Mouse (Mus musculus): ENCODE measurements around the gene Hoxa6.
A peak's percentile ranks its signal among the peaks of the same experiment; 100 is the strongest.

Hoxa6 gene

GRCm38 (mm10) chr6:52213119-52213986 lies 4.8 kb upstream of the Hoxa6 start, which contains the start of the genes Hoxa3 and Gm28308:
Gene Hoxa3, minus strand, starts transcription at chr6:52213336.
Gene Gm28308, minus strand, starts transcription at chr6:52213339.
- DNase-seq: peak; percentile 87 to 88

- peak; percentile 72 to 78 for DNase-seq
Observed at GRCm38 (mm10) chr6:52212556-52213118, 4.1 kb upstream of the Hoxa6 start.

- DNase-seq: peak; percentile 31 to 41
Observed at GRCm38 (mm10) chr6:52211961-52212360, 3.4 kb upstream of the Hoxa6 start.

- DNase-seq: peak; percentile 82 to 87
Observed at GRCm38 (mm10) chr6:52211170-52211935, 2.8 kb upstream of the Hoxa6 start.

GRCm38 (mm10) chr6:52209685-52210046 lies 1.1 kb upstream of the Hoxa6 start:
- DNase-seq: no peak

- DNase-seq: peak in 1 of 2 experiments; percentile 22
Observed at GRCm38 (mm10) chr6:52208868-52209684, 554 bp upstream of the Hoxa6 start.

GRCm38 (mm10) chr6:52207684-52207976 lies 892 bp downstream of the Hoxa6 start:
- DNase-seq: no peak

GRCm38 (mm10) chr6:52206882-52207683 lies 1.4 kb downstream of the Hoxa6 start:
- no peak for DNase-seq

- peak in 1 of 2 experiments; percentile 4 for DNase-seq
Observed at GRCm38 (mm10) chr6:52205638-52206621, 2.6 kb downstream of the Hoxa6 start.

- DNase-seq: no peak
Observed at GRCm38 (mm10) chr6:52205221-52205620, 3.3 kb downstream of the Hoxa6 start.

GRCm38 (mm10) chr6:52204050-52204752 lies 4.3 kb downstream of the Hoxa6 start, which contains the start of gene Hoxa5:
Gene Hoxa5, minus strand, starts transcription at chr6:52204587.
- peak; percentile 91 to 93 for DNase-seq

GRCm38 (mm10) chr6:52203371-52204049 lies 5.0 kb downstream of the Hoxa6 start:
- DNase-seq: peak in 1 of 2 experiments; percentile 38

- peak; percentile 45 to 48 for DNase-seq
Observed at GRCm38 (mm10) chr6:52203121-52203370, 5.5 kb downstream of the Hoxa6 start.

- no peak for DNase-seq
Observed at GRCm38 (mm10) chr6:52202362-52203120, 6.0 kb downstream of the Hoxa6 start.

- DNase-seq: no peak
Observed at GRCm38 (mm10) chr6:52201269-52201668, 7.3 kb downstream of the Hoxa6 start.

GRCm38 (mm10) chr6:52200751-52201250 lies 7.7 kb downstream of the Hoxa6 start:
- DNase-seq: no peak

GRCm38 (mm10) chr6:52200073-52200750 lies 8.3 kb downstream of the Hoxa6 start:
- no peak for DNase-seq

GRCm38 (mm10) chr6:52197271-52197670 lies 11.3 kb downstream of the Hoxa6 start:
- peak in 1 of 2 experiments; percentile 70 for DNase-seq

All from kidney, adult 8-10 months (tissue).